Mouse (Mus musculus): ENCODE measurements around the gene Plekha1.

The Plekha1 gene

DNA sequence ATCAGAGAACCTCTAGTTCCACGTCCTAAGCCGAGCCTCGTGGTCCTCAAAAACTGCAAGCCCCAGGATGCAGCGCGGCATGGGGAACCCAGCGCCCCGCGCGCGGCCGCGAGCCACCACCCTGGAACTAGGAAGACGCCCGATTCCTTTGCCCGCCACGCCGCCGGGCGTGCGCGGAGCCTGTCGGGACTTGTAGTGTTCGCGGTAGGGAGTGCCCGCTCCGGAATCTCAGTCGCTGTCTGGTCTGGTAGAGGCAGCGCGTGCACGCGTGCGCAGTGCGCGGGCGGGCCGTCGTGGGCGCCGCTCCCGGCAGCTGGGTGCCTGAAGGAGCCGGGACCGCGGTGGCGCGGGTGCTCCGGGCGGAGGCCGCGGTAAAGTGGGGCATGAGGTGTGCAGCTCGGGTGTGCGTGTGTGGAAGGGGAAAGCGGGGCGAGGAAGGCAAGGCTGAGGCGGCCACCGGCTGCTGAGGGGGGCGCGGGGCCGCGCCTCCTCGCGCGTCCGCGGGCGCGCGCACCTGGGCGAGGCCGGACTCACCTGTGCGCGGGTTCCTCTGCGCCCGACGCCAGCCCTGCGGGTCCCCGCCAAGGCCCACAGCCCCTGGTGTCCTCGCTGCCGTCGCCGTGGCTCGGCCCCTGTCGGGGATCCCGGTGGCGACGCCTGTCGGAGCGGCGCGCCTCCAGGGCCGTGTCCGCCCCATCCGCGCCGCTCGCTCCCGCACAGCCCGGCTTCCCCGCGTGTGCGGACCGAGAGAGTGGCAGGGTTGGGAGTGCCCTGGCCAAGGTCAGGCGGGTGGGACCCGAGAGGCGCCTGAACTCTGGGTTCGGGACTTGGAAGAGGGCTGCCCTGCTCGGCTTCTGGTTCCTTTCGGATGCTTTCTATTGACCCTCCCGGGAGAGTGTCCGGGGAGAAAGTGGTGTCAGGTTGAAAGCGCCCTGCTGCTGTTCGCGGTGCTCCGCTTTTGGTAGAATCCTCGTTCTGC is at the start of gene Plekha1:
Gene Plekha1 (plus strand): TSS at position 144 of the 979 bp plus-strand sequence.
- DNase-seq (ENCODE audit: low spot score in 2 of 2): peak; percentile 99

DNA sequence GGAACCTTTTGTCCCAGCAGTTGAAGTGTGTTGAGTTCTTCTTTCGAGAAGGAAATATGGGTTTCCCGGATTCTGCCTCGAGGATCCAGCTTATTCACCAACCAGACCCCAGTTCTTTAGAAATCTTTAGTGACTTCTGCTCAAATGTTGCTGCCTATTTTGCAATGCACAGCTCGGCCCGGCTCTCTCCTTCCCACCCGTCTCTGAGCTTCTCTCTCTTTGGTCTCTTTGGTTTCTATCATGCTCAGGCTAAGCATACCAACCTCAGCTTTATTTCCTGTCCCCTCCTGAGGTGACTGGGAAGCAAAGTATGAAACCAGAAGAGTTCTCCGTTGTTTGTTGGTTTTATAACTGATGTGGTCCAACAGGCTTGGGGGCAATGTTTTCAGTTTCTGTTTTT is 49.3 kb upstream of the Plekha1 start:
- no peak for DNase-seq (ENCODE audit: low spot score in 2 of 2)

DNA sequence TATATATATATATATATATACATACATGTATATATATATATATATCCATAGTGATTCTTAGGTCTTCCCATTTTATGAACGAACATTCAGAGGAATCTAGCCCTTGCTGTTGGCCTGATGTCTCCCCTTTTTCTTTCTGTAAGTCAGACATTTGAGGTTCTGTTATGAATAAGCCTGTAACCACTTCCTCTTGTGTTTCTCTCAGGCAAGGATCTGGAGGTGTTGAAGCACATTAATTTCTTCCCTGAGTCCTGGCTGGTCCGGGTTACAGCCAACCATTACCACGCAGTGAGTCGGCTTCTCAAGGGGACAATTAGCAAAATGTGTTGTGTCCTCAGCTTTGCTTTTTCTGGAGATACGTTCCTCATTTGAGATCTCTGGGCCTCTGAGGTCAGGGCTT is 46.7 kb upstream of the Plekha1 start:
- DNase-seq (ENCODE audit: low spot score in 2 of 2): no peak

DNA sequence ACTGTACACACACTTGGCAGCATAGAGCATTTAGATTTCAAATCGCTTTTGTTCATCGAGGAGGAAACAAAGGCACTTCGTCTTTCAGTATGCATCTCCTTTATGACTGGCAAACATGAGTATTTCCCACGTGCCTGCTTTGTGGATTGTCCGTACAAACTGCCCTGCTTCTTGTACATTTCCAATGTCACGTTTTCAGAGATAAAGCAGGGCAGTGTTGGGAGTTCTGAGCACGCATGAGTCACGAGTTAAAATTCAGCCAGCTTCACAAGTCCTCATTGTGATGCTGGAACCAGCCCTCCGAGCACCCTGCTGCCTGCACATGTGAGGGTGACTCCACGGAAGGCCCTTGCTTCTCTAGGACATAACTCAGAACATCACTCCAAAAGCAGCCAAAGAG is 45.9 kb upstream of the Plekha1 start:
- DNase-seq (ENCODE audit: low spot score in 2 of 2): peak; percentile 24 to 56

DNA sequence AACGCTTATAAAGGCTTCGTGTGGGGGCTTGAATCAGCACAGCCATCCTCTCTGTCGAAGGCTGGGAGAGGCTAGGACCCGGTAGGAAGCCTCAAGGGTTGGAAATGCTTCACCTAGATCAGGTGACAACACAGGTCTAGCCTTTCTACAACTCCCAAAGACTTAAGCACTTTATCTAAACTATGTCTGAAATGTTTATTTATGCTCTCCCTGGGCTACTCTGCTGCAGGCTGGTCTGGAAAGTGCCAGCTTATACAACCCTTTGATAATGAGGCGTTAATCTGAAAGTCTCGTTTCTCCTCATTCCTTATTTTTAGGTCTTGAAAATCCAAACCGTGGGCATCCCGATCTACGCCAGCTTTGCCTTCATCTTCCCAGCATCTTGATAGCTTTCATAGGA is 41.6 kb upstream of the Plekha1 start:
- DNase-seq (ENCODE audit: low spot score in 2 of 2): no peak

DNA sequence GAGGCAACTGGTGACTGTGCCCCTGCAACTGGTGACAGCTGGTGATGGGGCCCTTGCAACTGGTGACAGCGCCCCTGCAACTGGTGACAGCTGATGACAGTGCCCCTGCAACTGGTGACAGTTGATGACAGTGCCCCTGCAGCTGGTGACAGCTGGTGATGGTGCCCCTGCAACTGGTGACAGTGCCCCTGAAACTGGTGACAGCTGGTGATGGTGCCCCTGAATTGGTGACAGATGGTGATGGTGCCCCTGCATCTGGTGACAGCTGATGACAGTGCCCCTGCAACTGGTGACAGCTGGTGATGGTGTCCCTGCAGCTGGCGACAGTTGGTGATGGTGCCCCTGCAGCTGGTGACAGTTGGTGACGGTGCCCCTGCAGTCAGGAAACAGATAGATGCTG is 39.2 kb upstream of the Plekha1 start:
- no peak for DNase-seq (ENCODE audit: low spot score in 2 of 2)

DNA sequence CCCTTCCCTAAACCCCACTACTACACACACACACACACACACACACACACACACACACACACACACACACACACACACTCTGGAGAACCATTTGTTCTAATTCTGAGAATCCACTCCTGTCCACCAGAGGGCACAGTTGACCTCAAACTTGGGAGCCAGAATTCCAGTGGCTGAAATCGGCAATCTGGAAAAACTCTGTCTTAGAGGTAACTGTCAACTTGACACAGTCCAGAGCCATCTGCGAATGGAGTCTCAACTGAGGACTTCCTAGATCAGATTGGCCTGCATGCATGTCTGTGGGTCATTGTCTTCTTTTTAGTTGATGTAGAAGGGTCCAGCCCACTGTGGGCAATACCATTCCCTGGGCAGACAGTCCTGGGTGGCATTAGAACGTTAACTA is 38.1 kb upstream of the Plekha1 start:
- no peak for DNase-seq (ENCODE audit: low spot score in 2 of 2)

DNA sequence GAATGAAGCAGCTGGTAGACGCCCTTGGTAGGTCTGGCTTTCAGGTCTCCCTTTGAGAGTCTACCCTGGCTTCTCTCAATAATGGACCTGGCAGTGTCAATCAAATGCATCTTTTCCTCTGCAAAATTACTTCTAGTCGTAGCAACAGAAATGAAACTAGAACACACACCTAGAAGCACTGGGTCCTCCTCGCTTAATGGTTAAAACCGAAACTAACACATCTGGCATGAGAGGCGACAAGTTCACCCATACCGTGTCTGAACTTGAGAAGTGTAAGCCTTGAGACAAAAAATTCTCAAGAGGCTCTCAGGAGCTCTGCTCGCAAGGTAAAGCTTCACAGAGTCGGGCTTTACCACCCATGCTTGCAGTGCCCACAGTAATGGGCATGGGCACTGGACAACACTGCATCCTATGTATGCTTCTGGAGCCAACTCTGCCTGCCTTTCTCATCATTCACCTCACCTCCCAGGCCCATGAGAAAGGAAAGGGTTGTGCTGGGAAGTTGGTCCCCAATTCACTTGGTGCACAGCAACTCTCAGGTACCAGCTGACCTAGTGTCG is 37.6 kb upstream of the Plekha1 start:
- no peak for DNase-seq (ENCODE audit: low spot score in 2 of 2)

DNA sequence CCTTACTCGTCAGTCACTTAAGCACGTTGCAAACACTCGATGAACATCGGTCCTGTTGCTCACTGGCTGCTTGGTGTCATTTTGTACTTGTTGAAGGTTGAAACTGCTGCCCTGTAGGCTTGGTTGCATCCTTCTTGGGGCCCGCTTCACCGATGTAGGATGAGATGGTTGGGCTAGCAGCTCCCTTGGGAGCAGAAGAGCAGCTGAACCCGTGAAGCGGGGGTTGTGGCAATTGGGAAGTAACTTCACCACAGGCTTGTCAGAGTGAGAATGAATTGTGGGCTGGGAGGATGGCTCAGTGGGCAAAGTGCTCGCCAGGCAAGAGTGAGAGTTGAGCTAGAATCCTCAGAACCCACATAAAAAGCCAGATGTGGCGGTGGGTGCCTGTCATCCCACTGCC is 37.1 kb upstream of the Plekha1 start:
- no peak for DNase-seq (ENCODE audit: low spot score in 2 of 2)

DNA sequence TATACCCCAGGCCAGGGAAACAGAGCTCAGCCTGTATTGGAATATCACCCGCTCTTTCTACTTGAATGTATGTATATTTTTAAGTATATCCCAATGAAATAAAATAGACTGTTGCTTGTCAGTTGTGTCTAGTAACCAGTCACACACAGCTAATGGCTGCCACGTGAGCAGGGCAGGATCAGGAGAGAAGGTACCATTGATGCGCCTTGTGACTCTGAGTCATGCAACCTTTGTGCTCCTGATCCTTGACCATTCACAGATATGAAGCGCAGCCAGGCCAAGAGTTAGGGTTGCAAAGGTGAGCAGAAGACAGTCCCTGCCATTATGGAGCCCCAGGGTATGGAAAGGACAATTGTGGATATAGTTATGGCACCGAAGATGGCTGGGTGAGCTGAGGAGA is 34.0 kb upstream of the Plekha1 start:
- no peak for DNase-seq (ENCODE audit: low spot score in 2 of 2)

DNA sequence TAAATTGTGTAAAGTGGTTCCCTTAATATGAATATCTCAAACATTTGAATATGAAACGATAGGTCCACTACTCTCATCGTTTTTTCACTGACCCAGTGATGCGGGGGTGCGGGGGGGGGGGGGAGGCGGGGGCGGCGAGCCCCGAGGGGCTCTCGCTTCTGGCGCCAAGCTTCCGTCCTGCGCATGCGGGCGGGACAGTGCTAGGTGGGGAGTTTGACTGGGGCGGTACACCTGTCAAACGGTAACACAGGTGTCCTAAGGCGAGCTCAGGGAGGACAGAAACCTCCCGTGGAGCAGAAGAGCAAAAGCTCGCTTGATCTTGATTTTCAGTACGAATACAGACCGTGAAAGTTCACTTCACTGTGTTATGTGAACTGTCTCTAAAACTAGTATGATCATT is 31.3 kb upstream of the Plekha1 start:
- no peak for DNase-seq (ENCODE audit: low spot score in 2 of 2)

DNA sequence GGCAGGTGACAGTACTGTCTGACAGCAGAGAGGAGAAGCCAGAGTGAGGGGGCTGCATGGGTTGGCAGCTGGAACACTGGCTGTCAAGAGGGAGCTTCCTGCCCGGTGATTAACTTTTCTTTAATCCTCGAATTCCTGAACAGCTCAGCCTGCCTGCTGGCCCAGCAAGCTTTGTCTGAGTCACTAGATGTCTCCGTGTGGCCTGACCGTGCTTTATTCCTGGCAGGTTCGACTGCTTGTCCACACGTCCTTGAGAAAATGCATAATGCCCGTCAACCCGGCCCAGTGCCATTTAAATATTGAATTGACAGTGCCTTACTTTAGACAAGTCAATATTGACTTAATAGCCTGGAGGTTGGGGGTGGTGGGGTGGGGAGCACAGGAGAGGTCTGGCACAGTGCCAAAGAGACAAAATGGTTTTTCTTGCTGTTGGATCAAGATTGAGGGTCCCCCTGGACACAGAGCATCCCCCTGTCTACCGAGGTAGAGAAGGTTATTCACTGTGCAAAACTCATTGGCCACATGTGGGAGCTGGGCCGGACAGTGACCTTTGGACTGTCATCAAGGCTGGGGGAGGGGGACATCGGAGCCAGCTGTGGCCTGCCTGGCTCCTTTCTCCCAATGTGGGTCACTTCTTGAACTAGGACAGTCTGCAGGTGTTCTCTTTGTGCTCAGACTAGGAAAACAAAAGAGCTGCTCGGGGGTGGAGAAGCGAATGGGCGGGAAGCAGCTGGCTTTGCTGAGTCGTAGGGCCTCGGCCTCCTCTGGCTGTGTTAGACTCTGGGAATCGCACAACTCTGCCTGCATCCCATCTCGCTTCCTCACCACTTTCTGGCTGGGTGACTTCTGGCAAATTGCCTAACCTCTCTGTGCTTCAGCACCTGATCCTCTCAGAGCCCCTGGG is 30.3 kb upstream of the Plekha1 start:
- DNase-seq (ENCODE audit: low spot score in 2 of 2): no peak

DNA sequence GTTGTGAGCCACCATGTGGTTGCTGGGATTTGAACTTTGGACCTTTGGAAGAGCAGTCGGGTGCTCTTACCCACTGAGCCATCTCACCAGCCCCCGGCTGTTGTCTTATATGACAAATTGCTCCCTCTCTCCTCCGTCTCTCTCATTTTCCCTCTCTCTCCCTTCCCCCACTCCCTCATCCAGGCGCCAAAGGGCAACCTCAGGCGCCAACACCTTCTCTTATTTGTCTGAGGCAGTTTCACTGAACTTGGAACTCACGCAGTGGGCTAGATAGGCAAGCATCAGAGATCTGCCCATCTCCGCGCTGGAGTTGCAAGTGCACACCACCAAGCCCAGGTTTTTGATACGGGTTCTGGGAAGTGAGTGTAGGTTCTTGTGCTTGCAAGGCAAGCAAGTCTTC is 29.5 kb upstream of the Plekha1 start:
- no peak for DNase-seq (ENCODE audit: low spot score in 2 of 2)

DNA sequence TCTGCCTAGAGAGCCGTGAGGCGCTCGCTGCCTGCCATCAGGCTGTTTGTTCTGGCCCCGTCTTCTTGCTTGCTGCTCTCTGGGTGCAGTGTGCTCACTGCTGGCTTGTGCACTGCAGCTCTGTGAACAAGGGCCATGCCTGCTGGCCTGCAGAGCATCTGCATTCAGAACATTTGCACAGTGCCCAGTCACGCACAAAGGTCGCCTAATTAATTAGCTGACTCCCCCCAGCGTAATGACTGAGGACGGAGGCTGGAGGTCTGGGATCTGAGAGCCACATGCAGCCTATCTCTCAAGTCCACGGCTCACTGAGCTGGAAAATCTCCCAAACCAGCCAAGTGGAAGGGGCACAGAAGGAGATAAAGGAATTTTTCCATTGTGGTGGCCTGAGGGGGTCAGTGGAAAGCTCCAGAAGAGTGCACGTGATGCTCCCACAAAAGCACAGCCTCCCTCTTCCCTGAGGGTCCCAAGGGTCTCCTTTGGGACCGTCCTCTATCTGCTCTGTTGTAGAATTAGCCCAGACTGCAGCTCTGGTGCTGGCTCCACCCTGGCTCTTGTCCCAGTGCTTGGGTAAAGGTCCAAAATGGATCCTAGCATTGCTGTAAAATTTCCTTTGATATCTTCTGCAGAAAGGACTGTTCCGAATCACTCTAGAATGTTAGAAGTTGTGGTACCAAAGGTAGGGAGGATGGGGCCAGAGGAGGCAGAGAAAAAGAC is 27.5 kb upstream of the Plekha1 start:
- no peak for DNase-seq (ENCODE audit: low spot score in 2 of 2)

DNA sequence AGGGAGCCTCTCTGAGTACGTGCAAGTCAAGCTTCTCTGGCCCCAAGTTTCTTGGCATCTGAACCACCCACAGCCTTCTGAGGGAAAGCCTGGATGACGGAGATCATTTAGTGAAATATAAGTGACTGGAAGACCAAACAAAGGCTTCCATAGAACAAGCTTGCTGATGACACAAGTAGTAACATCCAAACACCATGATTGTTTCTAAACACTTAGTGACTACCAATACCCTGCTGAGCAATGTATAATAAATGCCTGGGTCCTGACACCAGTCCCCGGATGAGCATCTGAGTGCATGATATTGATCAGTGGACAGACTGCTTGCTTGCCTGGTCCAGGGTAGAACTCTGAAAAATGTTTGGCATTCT is 26.9 kb upstream of the Plekha1 start:
- DNase-seq (ENCODE audit: low spot score in 2 of 2): no peak

DNA sequence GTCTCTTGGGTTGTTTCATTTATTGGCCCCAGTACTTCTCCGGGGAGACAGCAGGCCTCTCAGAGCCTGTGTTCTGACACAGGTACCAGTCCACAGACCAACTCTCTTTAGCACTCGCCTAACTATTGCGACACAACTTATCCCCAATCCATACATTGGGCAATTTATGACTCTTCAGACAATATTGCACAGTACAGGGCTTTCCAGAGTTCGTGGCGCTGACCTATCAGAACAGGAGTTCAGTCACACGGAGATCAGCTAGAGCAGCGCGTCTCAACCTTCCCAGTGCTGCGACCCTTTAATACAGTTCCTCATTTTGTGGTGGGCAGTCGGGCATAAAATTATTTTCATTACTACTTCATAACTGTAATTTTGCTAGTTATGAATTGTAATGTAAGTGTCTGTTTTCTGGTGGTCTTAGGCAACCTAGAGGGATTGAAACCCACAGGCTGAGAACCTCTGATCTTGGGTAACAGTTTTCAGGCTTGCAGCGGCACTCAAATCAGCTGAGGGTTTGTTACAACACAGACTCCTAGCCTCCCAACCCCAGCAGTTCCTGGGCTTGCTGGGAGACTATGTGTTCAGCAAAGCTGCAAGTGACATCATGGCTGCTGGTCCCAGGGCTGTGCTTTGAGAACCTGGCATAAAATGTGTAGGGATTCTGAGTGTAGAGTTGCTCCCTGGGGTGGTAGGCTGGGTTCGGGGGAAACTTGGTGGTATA is 26.0 kb upstream of the Plekha1 start:
- no peak for DNase-seq (ENCODE audit: low spot score in 2 of 2)

DNA sequence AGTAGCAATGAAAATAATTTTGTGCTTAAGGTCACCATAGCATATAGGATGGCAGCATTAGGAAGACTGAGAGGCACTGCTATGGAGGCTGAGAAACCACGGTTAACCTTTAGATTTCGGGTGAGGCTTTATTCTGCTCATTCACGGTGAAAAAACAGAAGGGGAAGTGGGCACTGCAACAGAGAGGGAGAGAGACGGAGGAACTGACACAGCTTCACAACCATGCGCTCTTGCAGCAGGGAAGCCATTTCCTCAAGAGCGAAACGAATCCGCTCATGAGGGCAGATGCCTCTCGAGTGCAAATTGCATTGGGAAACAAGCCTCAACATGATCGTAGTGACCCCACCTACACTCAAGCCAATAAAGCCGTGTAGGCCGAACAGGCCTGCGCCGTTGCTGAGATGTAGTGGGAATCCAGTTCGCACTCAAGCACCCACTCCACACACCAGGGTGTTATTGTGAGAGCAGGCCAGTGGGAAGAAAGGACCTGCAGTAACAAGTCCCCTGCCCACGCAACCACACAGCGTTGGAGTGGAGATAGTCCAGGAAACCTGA is 18.3 kb upstream of the Plekha1 start:
- DNase-seq (ENCODE audit: low spot score in 2 of 2): no peak

DNA sequence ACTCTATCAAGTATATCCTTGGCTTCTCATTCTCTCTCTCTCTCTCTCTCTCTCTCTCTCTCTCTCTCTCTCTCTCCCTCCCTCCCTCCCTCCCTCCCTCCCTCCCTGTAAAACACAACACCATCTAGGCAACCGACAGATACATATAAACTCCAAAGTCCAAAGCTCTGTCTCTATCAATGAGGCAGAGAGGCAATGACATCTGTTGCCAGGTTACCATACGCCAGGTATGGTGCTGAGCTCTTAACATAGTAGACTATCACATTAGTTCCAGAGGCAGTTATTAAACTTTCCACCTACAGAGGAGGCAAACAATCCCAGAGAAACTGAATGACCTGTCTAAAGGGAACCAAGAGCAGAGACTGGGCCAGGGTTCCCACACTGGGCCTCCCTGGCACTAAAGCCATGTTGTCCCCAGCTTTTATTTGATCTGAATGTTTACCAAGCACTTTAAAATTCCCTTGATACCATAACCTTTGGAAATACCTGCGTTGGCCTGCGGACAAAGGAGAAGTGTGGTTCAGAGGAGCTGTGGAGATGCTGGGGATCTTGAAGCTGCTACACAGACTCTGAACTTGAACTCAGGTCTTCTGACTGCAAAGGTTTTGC is 10.8 kb upstream of the Plekha1 start:
- DNase-seq (ENCODE audit: low spot score in 2 of 2): no peak

DNA sequence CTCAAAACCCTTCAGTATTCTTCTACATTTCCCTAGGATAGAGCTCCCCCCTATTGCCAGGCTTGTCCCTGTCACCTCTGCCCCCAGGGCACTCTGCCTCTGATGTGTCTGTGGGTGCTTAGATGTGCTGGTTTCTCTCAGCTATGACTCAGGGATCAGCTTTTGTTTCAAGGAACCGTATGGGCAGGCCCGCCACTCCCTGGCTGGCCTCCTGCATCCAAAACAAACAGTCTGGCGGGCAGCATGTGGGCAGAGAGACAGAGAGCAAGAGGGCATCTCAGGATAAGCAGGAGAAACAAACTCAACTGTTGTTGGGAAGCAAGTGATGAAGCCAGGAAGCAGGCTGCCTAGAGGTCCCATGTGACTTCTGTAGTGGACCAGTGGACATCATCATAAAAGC is 9.9 kb upstream of the Plekha1 start:
- DNase-seq (ENCODE audit: low spot score in 2 of 2): no peak

DNA sequence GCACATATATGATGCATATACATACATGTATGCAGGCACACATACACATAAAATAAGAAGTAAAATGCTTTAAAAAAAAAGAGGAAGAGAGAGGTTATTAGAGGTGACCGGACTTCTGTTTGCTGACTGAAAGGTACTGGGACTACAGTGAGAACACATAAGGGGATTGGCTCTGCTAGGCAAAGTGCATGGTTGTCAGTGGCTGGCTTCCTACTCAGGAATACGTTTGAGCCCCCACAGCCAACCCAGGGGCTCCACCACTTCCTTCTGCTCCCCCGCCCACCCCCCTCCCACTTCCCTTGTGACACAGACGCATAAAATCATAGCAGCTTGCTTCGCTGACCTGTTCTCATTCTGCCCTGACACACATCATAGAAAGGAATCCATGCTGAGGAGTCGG is 7.6 kb upstream of the Plekha1 start:
- DNase-seq (ENCODE audit: low spot score in 2 of 2): no peak
